ENCODE assay signal across 8 mouse cellular contexts in the genomic region with DNA sequence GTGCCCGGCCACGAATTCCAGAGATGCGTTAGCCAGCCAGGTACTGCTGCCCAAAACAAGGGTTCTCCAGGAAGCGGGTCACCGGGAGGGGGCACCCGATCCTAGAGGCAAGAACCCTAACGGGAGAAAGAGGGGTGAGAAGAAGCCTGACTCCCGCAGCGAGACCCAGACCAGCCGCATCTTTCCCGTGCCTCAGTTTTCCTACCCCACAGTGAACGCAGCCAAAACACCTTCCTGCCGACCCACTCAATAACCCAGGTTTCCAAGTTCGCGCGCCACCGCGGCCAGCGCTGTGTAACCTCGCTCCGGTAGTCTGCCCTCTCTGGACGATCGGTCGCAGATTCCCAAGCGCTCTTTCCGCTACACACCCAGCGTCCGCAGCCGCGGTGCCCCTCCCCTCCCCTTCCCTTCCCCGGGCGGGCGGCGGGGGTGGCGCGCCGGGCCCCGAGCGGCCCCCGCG. TPM values are rescaled to one million over a fixed set of nuclear protein-coding genes. Genes with fewer than 3 reads are reported as not detected.
DNase-seq lines count a peak whose midpoint lies in the region; ATAC-seq lines count a peak whose summit lies in the region.

No protein-coding gene starts in this region.

- H3K4me2 ChIP-seq in intestine, embryonic 16.5 days (ENCODE audit: low read depth, low read length) = peak overlapping the region; percentile 93
- peak overlapping the region; percentile 98 for H3K4me2 ChIP-seq in limb, embryonic 11.5 days (ENCODE audit: low read depth, severe bottlenecking)
- peak overlapping the region; percentile 93 for H3K4me2 ChIP-seq in midbrain, embryonic 16.5 days (ENCODE audit: low read length)

- peak overlapping the region; percentile 63 for H3K4me3 ChIP-seq in intestine, embryonic 16.5 days (ENCODE audit: low read length)
- peak overlapping the region; percentile 65 for H3K4me3 ChIP-seq in limb, embryonic 11.5 days (ENCODE audit: low read depth, low read length)
- peak overlapping the region; percentile 96 for H3K4me3 ChIP-seq in midbrain, embryonic 16.5 days (ENCODE audit: low read depth, low read length)

- peaks cover 15% of the 10 kb centered on the region for H3K4me1 ChIP-seq in intestine, embryonic 16.5 days (ENCODE audit: control insufficient read depth, insufficient read depth, low read length)
- H3K4me1 ChIP-seq in limb, embryonic 11.5 days (ENCODE audit: control insufficient read depth, insufficient read depth, low read length) = peaks cover 9% of the 10 kb centered on the region
- H3K4me1 ChIP-seq in midbrain, embryonic 16.5 days (ENCODE audit: control insufficient read depth, insufficient read depth, low read length) = peaks cover 19% of the 10 kb centered on the region

- H3K27me3 ChIP-seq in intestine, embryonic 16.5 days (replicated peaks; ENCODE audit: control insufficient read depth, insufficient read depth, low read length) = peaks cover 64% of the 10 kb centered on the region
- H3K27me3 ChIP-seq in limb, embryonic 11.5 days (ENCODE audit: control insufficient read depth, insufficient read depth, low read length) = peaks cover 48% of the 10 kb centered on the region
- H3K27me3 ChIP-seq in midbrain, embryonic 16.5 days (ENCODE audit: control insufficient read depth, insufficient read depth, low read depth, low read length) = peaks cover 3% of the 10 kb centered on the region

- H3K9me3 ChIP-seq in intestine, embryonic 16.5 days (ENCODE audit: control insufficient read depth, low read length) = no peaks in the 10 kb centered on the region
- no peaks in the 10 kb centered on the region for H3K9me3 ChIP-seq in limb, embryonic 11.5 days (ENCODE audit: control insufficient read depth, low read length)
- no peaks in the 10 kb centered on the region for H3K9me3 ChIP-seq in midbrain, embryonic 16.5 days (replicated peaks; ENCODE audit: control insufficient read depth, low read length, poor library complexity, severe bottlenecking)

- H3K27ac ChIP-seq in intestine, embryonic 16.5 days (ENCODE audit: low read length) = no peak overlapping the region
- no peak overlapping the region for H3K27ac ChIP-seq in limb, embryonic 11.5 days (replicated peaks; ENCODE audit: low read depth, low read length)
- H3K27ac ChIP-seq in midbrain, embryonic 16.5 days (ENCODE audit: low read length) = peak overlapping the region; percentile 73; the same call in 1 of the 2 replicates

- peak; percentile 55 for DNase-seq in gastrocnemius, adult 18-20 months (ENCODE audit: low spot score)
- no peak for DNase-seq in gastrocnemius, postnatal 4 days (ENCODE audit: low spot score in 2 of 2)
- peak; percentile 47 to 67 for DNase-seq in cerebellum, postnatal 4 days (ENCODE audit: low spot score in 2 of 2)
- DNase-seq in gastrocnemius, postnatal 10 days = peak; percentile 43
- peak; percentile 68 for DNase-seq in limb, embryonic 11.5 days (ENCODE audit: low spot score)
- DNase-seq in thymus, postnatal 0 days (ENCODE audit: low spot score) = peak; percentile 21

- peak overlapping the region; percentile 67 for H3K9ac ChIP-seq in intestine, embryonic 16.5 days (ENCODE audit: low read depth, low read length)
- peak overlapping the region; percentile 59 for H3K9ac ChIP-seq in limb, embryonic 11.5 days (ENCODE audit: low read length)
- H3K9ac ChIP-seq in midbrain, embryonic 16.5 days (ENCODE audit: low read depth, low read length) = peak overlapping the region; percentile 93

- no peaks in the 10 kb centered on the region for H3K36me3 ChIP-seq in intestine, embryonic 16.5 days (ENCODE audit: control insufficient read depth, insufficient read depth, low read length)
- no peaks in the 10 kb centered on the region for H3K36me3 ChIP-seq in limb, embryonic 11.5 days (ENCODE audit: control insufficient read depth, insufficient read depth, low read length)
- H3K36me3 ChIP-seq in midbrain, embryonic 16.5 days (ENCODE audit: control insufficient read depth, insufficient read depth, low read length) = no peaks in the 10 kb centered on the region

- ATAC-seq in intestine, embryonic 16.5 days = peak; percentile 43
- ATAC-seq in limb, embryonic 11.5 days (ENCODE audit: insufficient number of reproducible peaks, low FRiP score, low TSS enrichment, low read depth) = peak; percentile 18; the same call in 1 of the 2 replicates
- peak; percentile 33 for ATAC-seq in midbrain, embryonic 16.5 days

- under 1% methylated on average over 35 of the region's 41 CpGs for WGBS in intestine, embryonic 16.5 days
- WGBS in limb, embryonic 11.5 days = under 1% methylated on average over 41 of the region's 41 CpGs
- WGBS in midbrain, embryonic 16.5 days = under 1% methylated on average over 35 of the region's 41 CpGs

RNA-seq across cellular contexts. Expression of gene Dlgap4, which starts 0.4 kb away (rescaled TPM):
- 10 to 100 TPM; 46.8 to 62.9 TPM for total RNA-seq in gastrocnemius, adult 18-20 months (2021)
- total RNA-seq in gastrocnemius, postnatal 4 days (2021) = 10 to 100 TPM; 81.1 to 93.7 TPM
- total RNA-seq in gastrocnemius, postnatal 10 days (2021) = 100 to 1,000 TPM in 1 of 2 experiments, 10 to 100 TPM in 1; 76.5 to 102 TPM
- 51.2 and 52.6 TPM in 2 replicates for polyA plus RNA-seq in intestine, embryonic 16.5 days (2015; fragmentation: Nextera tagmentation; extraction: Ambion mirVana)
- polyA plus RNA-seq in limb, embryonic 11.5 days (2014; fragmentation: Nextera tagmentation; extraction: Ambion mirVana) = 119 and 121 TPM in 2 replicates
- polyA plus RNA-seq in midbrain, embryonic 16.5 days (2015; fragmentation: Nextera tagmentation; extraction: Ambion mirVana) = 270 and 271 TPM in 2 replicates
- polyA plus RNA-seq in thymus, postnatal 0 days (2015; fragmentation: Nextera tagmentation; extraction: Ambion mirVana) = 40.3 and 44.0 TPM in 2 replicates

Comparison
In these comparisons a context has a peak if more than half of its experiments do, and no peak if none do; other contexts are left out.
1. DNase-seq: peak in gastrocnemius, adult 18-20 months (single experiment), cerebellum, postnatal 4 days (2 of 2), gastrocnemius, postnatal 10 days (single experiment), limb, embryonic 11.5 days (single experiment) and thymus, postnatal 0 days (single experiment); none in gastrocnemius, postnatal 4 days (0 of 2).
2. Peak in every context shown above with its lines, with median percentiles within 50 percentile points of each other: ATAC-seq, H3K4me2 ChIP-seq, H3K4me3 ChIP-seq and H3K9ac ChIP-seq.